Mouse (Mus musculus): Measurements from ENCODE around the gene Ppip5k1. TPM values are rescaled to one million over a fixed set of nuclear protein-coding genes. Genes with fewer than 3 reads are reported as not detected.

The Ppip5k1 gene
- 10 to 100 TPM; 11.9 to 14.3 TPM for total RNA-seq (2023)

DNA sequence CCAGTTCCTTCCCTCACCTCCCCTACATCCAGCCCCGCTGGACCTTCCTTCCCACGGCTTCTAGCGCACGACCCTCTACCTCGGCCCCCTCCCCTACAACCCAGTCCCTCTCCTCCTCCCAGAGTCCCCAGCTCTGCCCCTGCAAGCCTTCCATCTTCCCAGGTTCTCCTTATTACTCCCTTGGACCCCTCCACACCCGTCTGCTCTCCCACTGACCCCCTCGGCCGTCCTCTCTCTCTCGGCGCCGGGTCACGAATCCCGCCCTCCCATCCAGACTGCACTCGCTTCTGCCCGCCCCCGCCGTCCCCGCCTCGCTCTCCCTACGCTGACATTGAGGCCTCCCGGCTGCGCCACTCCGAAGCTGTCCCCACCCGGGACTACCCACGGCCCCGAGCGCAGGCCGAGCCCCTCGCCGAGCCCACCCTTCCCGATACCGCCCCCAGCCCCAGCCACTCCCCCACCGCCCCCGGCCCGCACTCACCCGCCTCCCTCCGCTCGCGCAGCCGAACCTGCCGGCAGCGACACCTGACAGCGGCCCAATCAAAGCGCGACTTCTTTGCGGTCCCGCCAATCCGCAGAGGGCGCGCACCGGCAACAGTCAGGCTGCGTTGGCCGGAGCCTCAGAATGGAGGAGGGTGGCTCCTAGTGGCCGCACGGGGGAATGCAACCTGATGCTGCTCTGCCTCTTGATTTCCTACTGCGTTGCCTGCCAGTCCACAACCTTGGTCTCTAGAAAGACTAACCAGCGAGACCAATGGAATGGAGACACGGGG lies at the start of gene Ppip5k1:
Gene Ppip5k1 (minus strand): TSS at position 577 of the 773 bp plus-strand sequence.

DNA sequence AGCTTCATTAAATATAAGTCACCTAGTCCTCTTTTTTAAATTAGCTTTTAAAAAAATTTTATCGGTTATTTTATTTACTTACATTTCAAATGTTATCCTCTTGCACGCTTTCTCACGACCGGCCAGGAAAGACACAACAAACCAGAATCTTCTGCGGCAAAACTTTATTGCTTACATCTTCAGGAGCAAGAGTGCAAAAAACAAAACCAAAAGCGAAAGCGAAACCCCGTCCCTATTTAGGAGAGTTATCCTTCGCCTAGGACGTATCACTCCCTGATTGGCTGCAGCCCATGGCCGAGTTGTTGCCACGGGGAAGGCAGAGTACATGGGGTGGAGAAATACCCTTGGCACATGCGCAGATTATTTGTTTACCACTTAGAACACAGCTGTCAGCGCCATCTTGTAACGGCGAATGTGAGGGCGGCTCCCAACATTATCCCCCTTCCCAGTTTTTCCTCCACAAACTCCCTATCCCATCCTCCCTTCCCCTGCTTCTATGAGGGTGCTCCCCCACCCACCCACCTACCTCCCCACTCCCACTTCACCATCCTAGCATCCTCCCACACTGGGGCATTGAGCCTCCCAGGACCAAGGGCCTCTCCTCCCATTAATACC lies 31.9 kb upstream of the Ppip5k1 start, which contains the start of gene Strc:
Gene Strc (minus strand): TSS at position 208 of the 615 bp plus-strand sequence.

DNA sequence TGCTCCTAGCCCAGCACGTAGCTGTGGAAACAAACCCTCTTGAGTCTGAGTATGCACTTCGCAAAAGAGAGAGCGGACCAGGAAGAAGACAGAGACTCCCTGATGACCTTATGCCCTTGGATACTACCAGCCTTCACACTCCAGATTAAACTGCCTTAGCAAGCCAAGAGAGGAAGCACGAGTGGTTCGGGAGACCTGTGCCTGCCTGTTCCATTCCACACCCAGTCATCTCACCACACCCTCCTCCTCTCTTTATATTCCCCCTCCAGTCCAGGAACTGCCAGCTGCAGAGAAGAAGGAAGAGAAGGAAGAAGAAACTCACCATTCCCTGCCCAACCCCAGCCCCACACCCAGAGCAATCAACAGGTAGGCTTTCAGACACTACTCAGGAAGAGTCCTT lies 2.3 kb upstream of the Ppip5k1 start, which contains the start of gene Ckmt1:
Gene Ckmt1 (plus strand): TSS at position 221 of the 400 bp plus-strand sequence.

DNA sequence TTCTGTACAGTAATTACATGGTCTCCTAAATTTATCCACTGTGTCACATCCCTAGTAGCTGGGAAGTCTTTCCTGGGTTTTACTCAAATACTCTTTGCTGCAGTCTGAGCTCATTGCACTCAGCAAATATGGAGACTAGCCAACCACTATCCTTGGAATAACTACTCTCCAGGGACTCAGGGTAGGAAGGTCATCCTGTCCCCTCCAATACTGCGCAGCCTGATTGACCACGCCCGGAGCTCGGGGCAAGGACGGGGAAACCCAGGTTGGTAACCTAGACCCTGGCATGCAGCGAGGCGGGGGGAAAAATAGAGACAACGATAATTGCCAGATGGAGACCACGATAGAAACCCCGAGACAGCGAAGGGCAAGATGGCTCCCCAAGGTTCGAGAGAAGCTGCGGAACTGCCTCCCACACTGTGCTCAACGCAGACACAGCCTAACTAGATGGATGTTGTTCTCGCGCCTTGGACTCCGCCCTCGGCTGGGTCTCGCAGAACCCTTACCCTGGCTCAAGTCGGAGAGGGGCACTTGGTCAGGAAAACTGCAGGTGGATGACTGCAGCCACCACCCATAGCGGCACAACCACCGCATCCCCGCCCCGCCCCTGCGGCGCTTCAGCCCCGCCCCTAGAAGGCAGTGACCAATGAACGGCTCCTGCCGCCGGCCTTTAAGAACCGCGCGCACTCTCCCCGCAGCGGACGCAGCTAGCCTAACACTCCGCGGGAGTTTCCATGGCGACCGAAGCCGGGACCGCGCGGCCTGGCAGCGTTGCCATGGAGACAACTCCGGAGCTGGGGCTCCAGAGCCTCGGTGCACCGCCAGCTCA lies 66.1 kb downstream of the Ppip5k1 start, which contains the start of gene Map1a:
Gene Map1a (plus strand): TSS at position 700 of the 829 bp plus-strand sequence.

GRCm38 (mm10) chr2:121271236-121271927 lies 83.8 kb downstream of the Ppip5k1 start, which contains the start of gene Trp53bp1:
Trp53bp1 (minus strand) TSS chr2:121271407.

Other genes starting within 250 kb of the Ppip5k1 start
- not detected for gene Tgm7, start 245.6 kb downstream of the Ppip5k1 start, total RNA-seq (2023)
- 1 to 10 TPM; 4.3 to 6.4 TPM for gene Adal, start 215.0 kb downstream of the Ppip5k1 start, total RNA-seq (2023)
- 1 to 10 TPM; 6.0 to 6.2 TPM for gene Lcmt2, start 214.7 kb downstream of the Ppip5k1 start, total RNA-seq (2023)
- gene Tubgcp4, start 184.7 kb downstream of the Ppip5k1 start, total RNA-seq (2023), result 10 to 100 TPM; 40.2 to 45.8 TPM
- 10 to 100 TPM; 42.1 to 43.2 TPM for gene Zscan29, start 184.3 kb downstream of the Ppip5k1 start, total RNA-seq (2023)
- 10 to 100 TPM; 23.8 to 31.2 TPM for gene Trp53bp1, start 84.0 kb downstream of the Ppip5k1 start, total RNA-seq (2023)
- gene Map1a, start 65.8 kb downstream of the Ppip5k1 start, total RNA-seq (2023), result under 1 TPM; 0.24 to 0.96 TPM
- not detected for gene Ckmt1, start 2.3 kb upstream of the Ppip5k1 start, total RNA-seq (2023)
- gene Strc, start 31.8 kb upstream of the Ppip5k1 start, total RNA-seq (2023), result under 1 TPM in 1 of 2 experiments, not detected in 1; 0.07 TPM
- gene Pdia3, start 58.4 kb upstream of the Ppip5k1 start, total RNA-seq (2023), result 100 to 1,000 TPM; 153 to 168 TPM
- 1 to 10 TPM in 1 of 2 experiments, under 1 TPM in 1; 0.35 to 1.1 TPM for gene Catsper2, start 58.4 kb upstream of the Ppip5k1 start, total RNA-seq (2023)
- gene Ell3, start 88.9 kb upstream of the Ppip5k1 start, total RNA-seq (2023), result 1 to 10 TPM in 1 of 2 experiments, not detected in 1; 1.2 TPM
- gene Serf2, start 93.8 kb upstream of the Ppip5k1 start, total RNA-seq (2023), result 100 to 1,000 TPM; 352 to 382 TPM
- 10 to 100 TPM; 26.0 to 28.8 TPM for gene Hypk, start 97.9 kb upstream of the Ppip5k1 start, total RNA-seq (2023)
- gene Serinc4, start 101.4 kb upstream of the Ppip5k1 start, total RNA-seq (2023), result under 1 TPM; 0.33 to 0.35 TPM
- 10 to 100 TPM; 30.3 to 31.6 TPM for gene Mfap1b, start 118.7 kb upstream of the Ppip5k1 start, total RNA-seq (2023)
- gene Mfap1a, start 151.3 kb upstream of the Ppip5k1 start, total RNA-seq (2023), result 10 to 100 TPM; 34.9 TPM
- gene Wdr76, start 151.3 kb upstream of the Ppip5k1 start, total RNA-seq (2023), result 10 to 100 TPM; 19.4 to 20.1 TPM

Data from neutrophil, adult 83 days (primary cell).